ENCODE assay signal across 21 mouse cellular contexts in genomic region chr2:140911463-140911862, GRCm38 (mm10).
"Had no signal": no experiment of that assay in that cellular context is flagged by ENCODE, and none has a peak within 500 bp of the region (broad histone marks: within the 10 kb centered on the region; RNA-seq: fewer than 3 reads in every experiment).

No protein-coding gene starts in this region.

- DNase-seq: lung, adult 18-20 months; lung, embryonic 14.5 days; lung, postnatal 14 days; lung, postnatal 36 days; midbrain, embryonic 14.5 days; retina, postnatal 1 day; right cerebral cortex, adult 18-20 months; right cerebral cortex, postnatal 25 days; right cerebral cortex, postnatal 4 days; spleen, adult 18-20 months; thymus, adult 18-20 months; thymus, postnatal 14 days; thymus, postnatal 36 days had no signal

- H3K9me3 ChIP-seq: liver, embryonic 15.5 days; midbrain, embryonic 10.5 days; midbrain, embryonic 12.5 days; neural tube, embryonic 13.5 days; neural tube, embryonic 15.5 days had no signal

- H3K4me1 ChIP-seq: liver, embryonic 15.5 days; midbrain, embryonic 10.5 days; neural tube, embryonic 13.5 days; neural tube, embryonic 15.5 days had no signal

- H3K4me2 ChIP-seq: liver, embryonic 15.5 days; lung, embryonic 14.5 days; midbrain, embryonic 12.5 days; neural tube, embryonic 13.5 days; neural tube, embryonic 15.5 days had no signal

- H3K36me3 ChIP-seq: liver, embryonic 15.5 days; midbrain, embryonic 10.5 days; midbrain, embryonic 12.5 days; neural tube, embryonic 13.5 days; neural tube, embryonic 15.5 days had no signal

- H3K27me3 ChIP-seq: liver, embryonic 15.5 days; midbrain, embryonic 12.5 days; neural tube, embryonic 13.5 days; neural tube, embryonic 15.5 days had no signal

- ATAC-seq: midbrain, embryonic 16.5 days had no signal

- H3K9ac ChIP-seq: liver, embryonic 15.5 days; lung, embryonic 14.5 days; midbrain, embryonic 12.5 days; neural tube, embryonic 13.5 days; neural tube, embryonic 15.5 days had no signal

- H3K4me3 ChIP-seq: liver, embryonic 15.5 days; midbrain, embryonic 10.5 days; midbrain, embryonic 12.5 days; myocyte; neural tube, embryonic 13.5 days; neural tube, embryonic 15.5 days had no signal

- H3K27ac ChIP-seq: liver, embryonic 15.5 days; macrophage; midbrain, embryonic 10.5 days; midbrain, embryonic 12.5 days; neural tube, embryonic 13.5 days; neural tube, embryonic 15.5 days had no signal
